Mouse (Mus musculus) midbrain, embryonic 16.5 days (tissue): ENCODE measurements at regions not wholly inside any gene's neighbourhood (a gene's known extent, or its start where the extent isn't known, plus 50 kb on each side); places are given as distances from the start of the nearest gene placed in this dataset.

Source experiments
- ATAC-seq: fragments of 200-750 bp; cut with Nextera tagmentation; 2 replicates; pipeline ENCODE4 v1.8.0; 2017; ENCODE audit warnings: moderate TSS enrichment
- H3K27ac ChIP-seq: fragments of 300-500 bp; sonication (generic); 2 replicates; pipeline ENCODE4 v1.5.1; 2014; ENCODE audit warnings: mild to moderate bottlenecking, low read length, mixed read lengths
- H3K27me3 ChIP-seq: fragments of 300-500 bp; sonication (generic); 2 replicates; pipeline ENCODE4 v1.6.1; 2014; ENCODE audit warnings: low read depth, low read length, mixed read lengths; ENCODE audit not compliant: control insufficient read depth, insufficient read depth
- H3K36me3 ChIP-seq: fragments of 300-500 bp; sonication (generic); 2 replicates; pipeline ENCODE4 v1.6.1; 2014; ENCODE audit warnings: mild to moderate bottlenecking, low read length, moderate library complexity, mixed read lengths; ENCODE audit not compliant: control insufficient read depth, insufficient read depth
- H3K4me1 ChIP-seq: fragments of 300-500 bp; sonication (generic); 2 replicates; pipeline ENCODE4 v1.6.1; 2014; ENCODE audit warnings: mild to moderate bottlenecking, low read length, mixed read lengths; ENCODE audit not compliant: control insufficient read depth, insufficient read depth
- H3K4me2 ChIP-seq: fragments of 300-500 bp; sonication (generic); 2 replicates; pipeline ENCODE4 v1.6.1; 2014; ENCODE audit warnings: mild to moderate bottlenecking, low read length, mixed read lengths
- H3K4me3 ChIP-seq: fragments of 300-500 bp; sonication (generic); 2 replicates; pipeline ENCODE4 v1.5.1; 2014; ENCODE audit warnings: low read depth, mild to moderate bottlenecking, low read length, moderate library complexity, mixed read lengths
- H3K9ac ChIP-seq: fragments of 300-500 bp; sonication (generic); 2 replicates; pipeline ENCODE4 v1.6.1; 2014; ENCODE audit warnings: low read depth, low read length, mixed read lengths
- H3K9me3 ChIP-seq: fragments of 300-500 bp; sonication (generic); replicated peaks from 2 replicates; pipeline ENCODE4 v1.6.1; 2014; ENCODE audit warnings: mild to moderate bottlenecking, low read length, mixed read lengths; ENCODE audit not compliant: control insufficient read depth, poor library complexity, severe bottlenecking
- WGBS: fragments of 180-500 bp; shearing (Covaris S2); extraction: QIAGEN DNeasy Blood & Tissue Kit; methylation state at CpG from one replicate; pipeline ENCODE4 v1.1.7; 2014; 5-methylcytosine and 5-hydroxymethylcytosine counted together

GRCm38 (mm10) chr13:80408928-80409327 lies 474.3 kb upstream of the Arrdc3 start:
- Histone ChIP-seq H3K27ac (no peak overlapping the region), H3K9me3 (no peaks in the 10 kb centered on the region), H3K9ac (no peak overlapping the region), H3K4me1 (no peaks in the 10 kb centered on the region), H3K4me3 (no peak overlapping the region), H3K27me3 (no peaks in the 10 kb centered on the region), H3K36me3 (no peaks in the 10 kb centered on the region), H3K4me2 (no peak overlapping the region)
- ATAC-seq: no peak

GRCm38 (mm10) chr13:80409790-80410433 lies 473.3 kb upstream of the Arrdc3 start:
- Histone ChIP-seq H3K4me1 (no peaks in the 10 kb centered on the region), H3K9ac (no peak overlapping the region), H3K27me3 (no peaks in the 10 kb centered on the region), H3K36me3 (no peaks in the 10 kb centered on the region), H3K4me3 (no peak overlapping the region), H3K27ac (no peak overlapping the region), H3K9me3 (no peaks in the 10 kb centered on the region), H3K4me2 (no peak overlapping the region)
- ATAC-seq: no peak

- no peak overlapping the region for H3K4me2 ChIP-seq
- no peaks in the 10 kb centered on the region for H3K9me3 ChIP-seq
- WGBS: 67% methylated on average over 3 of the region's 3 CpGs
- no peak for ATAC-seq
- no peaks in the 10 kb centered on the region for H3K36me3 ChIP-seq
- H3K27ac ChIP-seq: no peak overlapping the region
- no peaks in the 10 kb centered on the region for H3K4me1 ChIP-seq
- H3K4me3 ChIP-seq: no peak overlapping the region
- no peak overlapping the region for H3K9ac ChIP-seq
- H3K27me3 ChIP-seq: no peaks in the 10 kb centered on the region
Measured at GRCm38 (mm10) chr13:80418480-80419183, 464.6 kb upstream of the Arrdc3 start.

- ATAC-seq: no peak
- Histone ChIP-seq H3K27ac (no peak overlapping the region), H3K4me2 (no peak overlapping the region), H3K9me3 (no peaks in the 10 kb centered on the region), H3K4me1 (no peaks in the 10 kb centered on the region), H3K27me3 (no peaks in the 10 kb centered on the region), H3K9ac (no peak overlapping the region), H3K36me3 (no peaks in the 10 kb centered on the region), H3K4me3 (no peak overlapping the region)
- 83% methylated on average over 2 of the region's 2 CpGs for WGBS
Measured at GRCm38 (mm10) chr13:80420341-80420740, 462.8 kb upstream of the Arrdc3 start.
